Mouse (Mus musculus) CD4-positive, CD25-positive, alpha-beta regulatory T cell, adult 4 months (primary cell): ENCODE measurements at regions not wholly inside any gene's neighbourhood (a gene's known extent, or its start where the extent isn't known, plus 50 kb on each side); places are given as distances from the start of the nearest gene placed in this dataset.

ENCODE experiments used
- ATAC-seq: one replicate; pipeline ENCODE4 v1.8.0; 2017

DNA sequence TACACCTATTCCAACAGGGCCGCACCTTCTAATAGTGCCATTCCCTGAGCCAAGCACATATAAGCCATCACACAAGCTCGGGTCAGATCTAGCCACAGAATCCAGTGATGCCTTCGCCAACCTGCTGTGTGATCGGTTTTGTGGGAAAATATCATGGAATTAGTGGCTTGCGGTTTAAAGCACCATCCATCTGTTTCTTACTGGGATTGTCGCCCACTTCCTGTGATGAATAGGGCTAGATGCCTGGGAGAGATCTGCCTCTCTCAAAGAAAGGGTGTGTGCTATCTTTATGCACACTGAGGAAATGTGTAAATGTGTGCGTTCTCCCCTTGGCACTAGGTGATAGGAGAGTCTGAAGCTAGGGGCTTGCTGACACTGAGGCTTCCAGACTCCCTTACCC, 154.5 kb upstream of the Smim23 start:
- ATAC-seq, result no peak

DNA sequence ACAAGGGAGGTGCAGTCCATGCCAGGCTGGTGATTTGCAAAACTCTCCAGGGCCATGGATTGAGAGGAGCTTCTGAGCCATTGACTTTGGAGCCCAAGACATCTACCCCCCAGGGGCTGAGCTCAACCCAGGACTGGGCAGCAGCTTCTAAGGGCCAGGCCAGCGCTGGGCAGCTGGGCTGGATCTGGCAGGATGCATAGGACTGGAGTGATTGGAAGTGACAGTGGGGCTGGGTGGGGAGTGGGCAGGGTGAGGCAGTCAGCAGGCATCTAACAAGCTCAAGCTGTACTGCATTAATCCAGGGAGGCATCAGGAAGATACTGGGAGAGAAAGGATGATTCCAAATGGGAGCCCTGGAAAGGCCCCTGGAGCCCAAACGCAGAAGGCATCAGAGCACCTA, 152.2 kb upstream of the Smim23 start:
- no peak for ATAC-seq

- ATAC-seq, result no peak
Observed at GRCm38 (mm10) chr11:32973453-32973852, 149.0 kb upstream of the Smim23 start.

DNA sequence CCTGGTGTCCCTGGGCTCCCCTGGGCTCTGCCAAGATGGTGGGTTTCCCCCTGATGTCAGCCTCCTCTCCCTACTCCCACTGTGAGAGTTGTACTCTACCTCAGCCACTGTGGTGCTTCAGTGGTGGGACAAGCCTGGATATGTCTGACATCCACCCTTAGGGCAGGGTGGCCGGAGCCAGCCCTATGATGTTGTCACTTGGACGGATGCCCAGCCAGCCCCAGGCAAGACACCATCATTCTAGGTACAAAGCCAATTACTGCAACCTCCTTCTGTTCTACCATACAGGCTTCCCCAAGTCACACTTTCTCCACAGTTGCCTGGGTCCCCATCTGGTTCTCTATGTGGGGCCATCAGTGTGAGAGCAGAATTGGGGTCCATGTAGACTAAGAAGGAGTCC, 141.0 kb upstream of the Smim23 start:
- ATAC-seq, result no peak

- no peak for ATAC-seq
Observed at GRCm38 (mm10) chr11:32963625-32964293, 139.4 kb upstream of the Smim23 start.

- ATAC-seq, result no peak
Observed at GRCm38 (mm10) chr11:32961600-32961999, 137.2 kb upstream of the Smim23 start.

GRCm38 (mm10) chr11:32958961-32959360, 134.6 kb upstream of the Smim23 start:
- ATAC-seq, result no peak

- ATAC-seq, result no peak
Observed at GRCm38 (mm10) chr11:32956993-32957392, 132.6 kb upstream of the Smim23 start.

- peak; percentile 97 for ATAC-seq
Observed at GRCm38 (mm10) chr11:32952271-32952670, 127.9 kb upstream of the Smim23 start.

GRCm38 (mm10) chr11:32948132-32948531, 123.7 kb upstream of the Smim23 start:
- no peak for ATAC-seq

DNA sequence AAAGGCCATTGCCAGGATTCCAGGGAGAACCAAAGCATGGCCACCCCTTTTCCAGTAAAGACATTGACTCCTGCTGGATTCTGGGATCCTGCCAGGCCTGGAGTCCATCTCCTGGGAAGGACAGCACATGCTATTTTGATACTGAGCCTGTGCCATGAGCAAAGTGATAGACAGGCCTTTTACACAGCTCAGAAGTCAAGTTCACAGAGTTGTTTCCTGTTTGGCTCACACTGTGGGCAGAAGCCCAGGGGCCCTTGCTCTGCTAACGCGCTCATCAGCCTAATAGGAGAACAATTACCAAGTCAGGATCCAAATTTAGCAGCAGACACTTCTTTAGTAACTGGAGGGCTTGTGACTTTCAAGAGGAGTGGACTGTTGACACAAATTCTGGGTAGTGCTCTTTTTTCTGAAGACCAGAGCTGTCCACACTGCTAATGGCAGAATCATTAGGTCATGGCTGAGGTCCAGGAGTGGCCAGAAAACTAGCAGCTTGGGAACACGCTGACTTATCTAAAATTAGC, 122.1 kb upstream of the Smim23 start:
- ATAC-seq, result no peak

GRCm38 (mm10) chr11:32945071-32945470, 120.7 kb upstream of the Smim23 start:
- no peak for ATAC-seq

DNA sequence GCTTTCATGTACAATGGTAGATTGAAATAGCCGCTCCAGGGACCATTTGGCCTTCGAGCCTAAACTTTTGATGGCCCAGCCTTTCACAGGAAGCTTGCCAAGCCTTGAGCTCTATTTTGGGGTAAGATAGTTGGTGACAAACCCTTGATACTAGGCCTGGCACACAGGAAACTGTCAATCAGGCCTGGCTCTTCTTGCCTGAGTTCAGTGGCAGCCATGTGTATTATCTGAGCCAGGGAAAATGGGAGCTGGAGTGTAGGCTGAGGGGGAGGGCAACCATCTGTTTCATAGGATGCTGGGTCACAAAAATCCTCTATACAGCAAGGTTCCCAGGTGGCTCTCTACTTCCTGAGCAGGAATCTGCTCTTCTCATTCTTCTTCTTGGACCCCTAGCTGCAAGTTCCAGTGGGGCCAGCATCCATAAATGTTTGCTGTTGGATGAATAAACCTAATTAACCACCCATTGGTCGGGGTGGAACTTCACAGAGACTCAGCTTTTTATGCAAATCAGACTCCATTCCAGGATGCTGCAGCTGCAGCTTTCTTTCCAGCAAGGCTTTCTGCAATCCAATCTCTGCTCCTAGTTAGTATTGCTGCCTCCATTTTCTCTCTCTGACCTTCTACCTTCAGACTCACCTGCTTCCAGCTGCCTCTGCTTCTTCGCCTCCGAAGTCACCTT, 117.1 kb upstream of the Smim23 start:
- ATAC-seq, result no peak

GRCm38 (mm10) chr11:32939102-32939501, 114.7 kb upstream of the Smim23 start:
- ATAC-seq, result no peak

- ATAC-seq, result no peak
Observed at GRCm38 (mm10) chr11:32937167-32937566, 112.8 kb upstream of the Smim23 start.

DNA sequence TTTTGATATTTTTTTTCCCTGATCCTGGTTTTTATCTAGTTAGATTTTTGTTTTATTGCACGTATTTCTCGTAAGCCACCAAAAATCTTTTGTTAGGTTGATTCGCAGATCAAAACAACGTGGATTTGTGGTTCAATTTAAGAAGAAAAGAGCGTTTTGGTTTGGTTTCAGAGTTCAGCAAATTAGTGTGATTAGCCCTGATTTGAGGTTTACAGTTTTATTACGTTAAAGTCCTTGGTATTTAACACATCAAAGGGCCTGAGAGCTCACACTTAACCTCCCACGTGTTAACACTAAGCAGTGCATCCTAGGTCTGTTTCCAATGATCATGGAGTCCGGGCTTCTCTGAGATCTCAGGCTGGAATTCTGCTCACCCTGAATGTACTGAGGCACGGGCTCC, 107.5 kb upstream of the Smim23 start:
- no peak for ATAC-seq

DNA sequence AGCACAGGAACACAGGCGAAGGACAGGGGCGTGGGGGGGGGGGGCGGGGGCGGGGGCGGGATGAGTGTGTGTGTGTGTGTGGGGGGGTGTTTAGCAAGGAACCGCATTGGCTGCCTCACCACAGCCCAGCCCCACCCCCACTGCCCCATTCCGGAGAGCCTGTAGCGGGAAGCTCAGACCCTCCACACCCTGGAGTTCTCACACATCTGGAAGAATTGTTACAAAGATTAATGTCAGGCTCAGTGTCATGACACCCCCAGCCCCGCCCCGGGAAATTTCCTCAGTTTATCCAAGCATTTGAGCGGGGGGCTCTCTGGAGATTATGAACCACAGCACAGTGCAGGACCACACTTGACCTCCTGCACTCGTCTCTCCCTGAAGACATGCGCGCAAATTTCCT, 106.6 kb upstream of the Smim23 start:
- ATAC-seq, result no peak

GRCm38 (mm10) chr11:32928837-32929236, 104.4 kb upstream of the Smim23 start:
- no peak for ATAC-seq

GRCm38 (mm10) chr11:32925421-32926271, 101.2 kb upstream of the Smim23 start:
- no peak for ATAC-seq

DNA sequence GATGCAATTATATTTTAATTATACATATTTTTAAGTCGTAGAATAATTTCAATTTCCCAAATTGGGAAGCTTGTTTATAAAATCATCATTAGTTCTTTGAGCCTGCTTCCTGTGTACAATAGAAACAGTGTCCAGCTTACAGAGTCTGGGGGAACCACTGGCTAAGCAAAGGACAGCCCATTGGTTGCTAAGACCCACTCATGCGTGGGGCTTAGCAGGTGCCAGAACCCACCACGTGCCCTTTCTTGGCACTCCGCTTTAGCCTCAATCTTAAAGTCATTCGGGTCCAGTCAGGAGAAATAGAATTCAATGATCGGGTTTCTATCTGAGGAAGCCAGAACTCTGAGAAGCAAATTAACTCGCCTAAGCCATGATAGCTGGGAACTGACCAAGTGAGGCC, 100.5 kb upstream of the Smim23 start:
- ATAC-seq, result no peak

DNA sequence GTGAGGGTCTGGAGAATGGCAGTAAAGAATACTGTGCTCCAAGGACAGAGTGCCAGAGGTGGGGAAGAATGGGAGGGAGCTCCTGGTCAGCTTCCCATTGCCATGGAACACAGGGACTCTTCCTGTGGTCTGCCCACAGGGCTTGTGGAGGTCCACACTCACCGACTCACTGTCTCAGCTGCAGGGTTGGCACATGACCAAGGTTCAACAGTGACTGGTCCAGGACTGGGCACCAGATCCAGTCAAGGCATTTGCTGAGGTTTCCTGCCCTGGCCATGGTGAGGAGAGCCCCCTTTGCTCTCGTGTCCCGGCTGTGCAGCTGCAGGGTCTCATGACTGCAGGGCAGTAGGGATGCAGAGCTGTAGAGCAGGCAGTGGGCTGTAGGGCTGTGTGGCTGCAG, 88.7 kb upstream of the Smim23 start:
- no peak for ATAC-seq

- ATAC-seq, result no peak
Observed at GRCm38 (mm10) chr11:32911791-32912190, 87.4 kb upstream of the Smim23 start.

GRCm38 (mm10) chr11:32908723-32909411, 84.5 kb upstream of the Smim23 start:
- no peak for ATAC-seq
